Mouse (Mus musculus): ENCODE data around the gene Skap1.
A peak's percentile ranks its signal among the peaks of the same experiment; 100 is the strongest.
"Not testable (repeated sequence)": the region's sequence is repeated elsewhere in the genome, so short reads cannot be mapped to it uniquely, and the experiment has no call there.

Skap1 gene

GRCm38 (mm10) chr11:96761984-96762383, 297.6 kb downstream of the Skap1 start:
- no peak for DNase-seq

GRCm38 (mm10) chr11:96762742-96763470, 298.5 kb downstream of the Skap1 start:
- DNase-seq: peak; percentile 38

- no peak for DNase-seq
Measured at GRCm38 (mm10) chr11:96764511-96765350, 300.3 kb downstream of the Skap1 start.

- DNase-seq: no peak
Measured at GRCm38 (mm10) chr11:96765645-96766044, 301.3 kb downstream of the Skap1 start.

- no peak for DNase-seq
Measured at GRCm38 (mm10) chr11:96766555-96766954, 302.2 kb downstream of the Skap1 start.

- DNase-seq: peak; percentile 55
Measured at GRCm38 (mm10) chr11:96767096-96767495, 302.7 kb downstream of the Skap1 start.

- no peak for DNase-seq
Measured at GRCm38 (mm10) chr11:96768240-96768639, 303.8 kb downstream of the Skap1 start.

- no peak for DNase-seq
Measured at GRCm38 (mm10) chr11:96771274-96771975, 307.0 kb downstream of the Skap1 start.

GRCm38 (mm10) chr11:96772413-96772812, 308.0 kb downstream of the Skap1 start:
- no peak for DNase-seq

- DNase-seq: no peak
Measured at GRCm38 (mm10) chr11:96774536-96774935, 310.1 kb downstream of the Skap1 start.

GRCm38 (mm10) chr11:96775063-96775462, 310.7 kb downstream of the Skap1 start:
- DNase-seq: no peak

GRCm38 (mm10) chr11:96775665-96776064, 311.3 kb downstream of the Skap1 start:
- DNase-seq: no peak

GRCm38 (mm10) chr11:96776068-96776467, 311.7 kb downstream of the Skap1 start:
- no peak for DNase-seq

- peak; percentile 99 for DNase-seq
Measured at GRCm38 (mm10) chr11:96776968-96777962, 312.9 kb downstream of the Skap1 start, which contains the start of gene Snx11. Gene Snx11 (minus strand): TSS chr11:96777559.

GRCm38 (mm10) chr11:96778061-96778627, 313.8 kb downstream of the Skap1 start:
- DNase-seq: not testable (repeated sequence)

GRCm38 (mm10) chr11:96780306-96780705, 315.9 kb downstream of the Skap1 start:
- DNase-seq: no peak

GRCm38 (mm10) chr11:96781425-96781824, 317.0 kb downstream of the Skap1 start:
- DNase-seq: no peak

GRCm38 (mm10) chr11:96784847-96785246, 320.5 kb downstream of the Skap1 start:
- not testable (repeated sequence) for DNase-seq

- DNase-seq: no peak
Measured at GRCm38 (mm10) chr11:96786731-96787450, 322.5 kb downstream of the Skap1 start.

- DNase-seq: peak; percentile 91
Measured at GRCm38 (mm10) chr11:96788871-96789795, 324.7 kb downstream of the Skap1 start, which contains the start of gene Cbx1. Gene Cbx1 (plus strand): TSS chr11:96789127.
